Mouse (Mus musculus) embryo, embryonic 11.5 days (tissue): ENCODE data around the gene Zfp982.
"Not testable (repeated sequence)": the region's sequence is repeated elsewhere in the genome, so short reads cannot be mapped to it uniquely, and the experiment has no call there.

Experiments used
- DNase-seq: peaks from one replicate; pipeline ENCODE4 v3.0.0-alpha.2; 2012; ENCODE audit warnings: low read depth, low spot score

Gene Zfp982

DNA sequence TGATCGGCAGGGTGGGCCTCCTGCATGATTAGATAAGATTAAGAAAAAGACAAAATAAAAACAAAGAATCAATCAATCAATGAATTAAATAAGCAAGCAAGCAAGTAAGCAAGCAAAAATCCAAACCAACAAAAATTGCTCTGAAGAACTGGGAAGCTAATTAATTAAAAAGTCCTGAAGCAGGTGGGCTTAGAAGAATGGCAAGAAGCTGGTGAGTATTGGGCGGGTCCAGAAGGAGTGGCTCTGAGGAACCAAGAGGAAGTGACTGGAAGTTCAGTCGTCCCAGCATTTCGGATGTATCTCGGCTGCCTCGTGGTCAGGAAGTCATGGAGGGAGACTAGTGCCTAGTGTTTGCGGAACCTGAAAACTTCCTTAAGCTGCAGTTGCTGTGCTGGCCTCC is at the start of gene Zfp982:
Zfp982 (plus strand) TSS at position 301 of the 400 bp plus-strand sequence.
- DNase-seq: not testable (repeated sequence)

DNA sequence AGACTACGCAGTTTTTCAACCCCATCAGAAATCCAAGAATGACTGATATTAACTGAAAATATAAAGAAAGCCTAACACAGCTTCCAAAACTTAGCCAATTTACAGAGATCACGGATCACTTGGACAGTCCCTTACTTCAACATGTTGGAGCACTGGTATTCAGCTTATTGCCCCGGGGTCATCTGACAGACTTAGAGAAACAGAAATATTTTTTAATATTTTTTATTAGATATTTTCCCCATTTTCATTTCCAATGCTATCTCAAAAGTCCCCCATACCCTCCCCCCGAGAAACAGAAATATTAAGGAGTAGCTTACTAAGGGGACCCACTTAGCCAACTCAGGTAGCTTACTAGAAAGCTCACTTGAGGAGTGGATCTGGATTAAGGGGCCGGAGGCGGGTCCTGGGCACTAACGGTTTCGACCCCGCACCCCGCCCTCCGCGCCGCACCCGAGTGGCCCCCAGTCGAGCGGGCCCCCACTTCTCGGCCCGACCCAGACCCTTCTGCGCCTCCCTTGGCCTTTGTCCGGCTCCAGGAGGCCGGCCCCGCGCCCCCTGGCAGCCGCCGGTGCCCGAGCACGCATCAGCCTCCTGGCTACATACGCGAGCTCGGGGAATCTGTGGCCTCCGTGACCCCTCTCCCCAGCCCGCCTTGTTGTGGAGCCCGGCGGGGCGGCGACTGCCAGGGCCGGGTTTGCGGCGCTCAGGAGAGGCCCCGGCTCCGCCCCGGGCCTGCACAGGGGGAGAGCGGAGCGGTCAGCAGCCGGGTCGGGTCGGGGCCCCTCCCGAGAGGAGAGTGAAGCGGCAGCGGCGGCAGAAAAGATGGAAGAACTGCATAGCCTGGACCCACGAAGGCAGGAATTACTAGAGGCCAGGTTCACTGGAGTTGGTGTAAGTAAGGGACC is 49.3 kb upstream of the Zfp982 start:
- DNase-seq: not testable (repeated sequence)

DNA sequence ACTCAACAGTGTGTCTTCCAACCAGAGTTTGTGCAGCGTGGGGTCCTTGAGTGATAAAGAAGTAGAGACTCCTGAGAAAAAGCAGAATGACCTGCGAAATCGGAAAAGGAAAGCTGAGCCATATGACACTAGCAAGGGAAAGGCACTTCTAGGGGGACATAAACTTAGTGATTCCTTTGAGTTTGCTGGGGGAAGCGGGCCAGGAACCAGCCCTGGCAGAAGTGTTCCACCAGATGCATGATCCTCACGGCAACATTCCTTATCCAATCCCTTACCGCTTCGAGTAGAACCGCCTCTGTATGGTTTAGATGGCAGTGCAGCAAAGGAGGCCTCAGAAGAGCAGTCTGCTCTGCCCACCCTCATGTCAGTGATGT is 48.7 kb upstream of the Zfp982 start:
- DNase-seq: not testable (repeated sequence)

GRCm38 (mm10) chr4:147445371-147445770 is 46.8 kb upstream of the Zfp982 start:
- DNase-seq: not testable (repeated sequence)

- DNase-seq: no peak
Measured at GRCm38 (mm10) chr4:147448358-147448757, 43.9 kb upstream of the Zfp982 start.

- DNase-seq: no peak
Measured at GRCm38 (mm10) chr4:147449099-147449581, 43.1 kb upstream of the Zfp982 start.

- not testable (repeated sequence) for DNase-seq
Measured at GRCm38 (mm10) chr4:147449986-147450385, 42.2 kb upstream of the Zfp982 start.

GRCm38 (mm10) chr4:147467207-147467606 is 25.0 kb upstream of the Zfp982 start:
- not testable (repeated sequence) for DNase-seq

DNA sequence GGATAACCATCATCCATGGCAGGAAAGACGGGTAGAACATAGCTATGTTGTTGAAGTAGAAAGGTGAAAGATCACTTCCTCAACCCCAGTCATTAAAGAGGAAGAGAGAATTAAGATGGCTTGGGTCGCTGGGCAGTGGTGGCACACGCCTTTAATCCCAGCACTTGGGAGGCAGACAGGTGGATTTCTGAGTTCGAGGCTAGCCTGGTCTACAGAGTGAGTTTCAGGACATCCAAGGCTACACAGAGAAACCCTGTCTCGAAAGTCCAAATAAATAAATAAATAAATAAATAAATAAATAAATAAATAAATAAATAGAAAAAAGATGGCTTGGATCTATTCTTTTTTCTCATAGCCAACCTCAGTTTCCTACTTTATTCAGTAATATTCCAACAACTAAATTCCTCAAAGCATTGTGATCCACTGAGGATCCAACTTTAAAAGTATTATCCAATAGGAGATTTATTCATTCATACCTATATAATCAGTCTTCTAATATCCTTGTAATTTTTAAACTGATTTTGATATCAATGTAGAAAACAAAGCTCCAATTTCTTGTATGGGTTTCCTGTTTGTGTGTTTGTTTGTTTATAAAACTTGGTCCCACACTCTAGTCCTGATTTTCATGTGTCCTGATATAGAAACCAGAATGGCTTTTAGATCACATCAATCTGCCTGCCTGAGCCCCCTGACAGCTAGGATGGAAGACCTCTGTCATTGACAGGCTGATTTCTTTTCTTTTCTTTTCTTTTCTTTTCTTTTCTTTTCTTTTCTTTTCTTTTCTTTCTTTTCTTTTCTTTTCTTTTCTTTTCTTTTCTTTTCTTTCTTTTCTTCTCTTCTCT is 6.8 kb downstream of the Zfp982 start:
- DNase-seq: not testable (repeated sequence)

DNA sequence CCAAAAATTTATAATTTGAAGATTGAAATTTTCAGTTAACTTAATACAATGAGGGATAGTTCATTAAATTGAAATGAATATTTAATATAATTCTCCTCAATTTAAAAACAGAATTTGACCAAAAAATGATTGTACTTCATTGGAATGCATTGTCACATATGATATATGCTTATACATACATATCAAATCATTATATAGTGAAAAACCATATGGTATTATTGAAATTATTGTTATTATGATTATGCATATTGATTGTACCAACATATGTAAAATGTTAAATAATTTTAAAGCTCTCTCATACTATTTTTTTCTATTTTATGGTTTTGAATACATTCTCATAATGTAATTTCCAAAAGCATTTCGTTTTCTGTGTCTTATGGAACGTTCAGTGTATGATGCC is 17.0 kb downstream of the Zfp982 start:
- no peak for DNase-seq

- DNase-seq: no peak
Measured at GRCm38 (mm10) chr4:147518981-147519380, 26.8 kb downstream of the Zfp982 start.

- no peak for DNase-seq
Measured at GRCm38 (mm10) chr4:147520100-147520499, 27.9 kb downstream of the Zfp982 start.

GRCm38 (mm10) chr4:147525125-147525524 is 32.9 kb downstream of the Zfp982 start:
- no peak for DNase-seq

GRCm38 (mm10) chr4:147530366-147530765 is 38.1 kb downstream of the Zfp982 start:
- no peak for DNase-seq

DNA sequence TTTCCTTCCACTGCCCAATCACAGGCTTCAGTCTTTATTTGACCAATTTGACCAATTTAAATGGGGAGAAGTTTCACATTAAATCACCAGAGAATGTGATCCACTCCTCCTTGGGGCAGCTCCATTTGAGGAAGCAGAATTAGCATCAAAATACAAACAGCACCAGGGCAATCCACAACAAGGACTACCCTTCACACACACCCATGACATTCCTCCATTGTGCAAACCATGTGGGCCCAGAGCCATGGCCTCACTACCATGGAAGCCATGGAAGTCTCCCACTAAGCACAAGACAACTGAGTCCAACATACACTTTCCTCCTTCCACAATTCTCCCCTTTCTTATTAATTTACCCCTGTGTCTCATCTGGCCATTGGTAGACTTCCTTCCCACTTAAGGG is 43.7 kb downstream of the Zfp982 start:
- DNase-seq: not testable (repeated sequence)

GRCm38 (mm10) chr4:147537702-147538101 is 45.5 kb downstream of the Zfp982 start:
- DNase-seq: no peak

DNA sequence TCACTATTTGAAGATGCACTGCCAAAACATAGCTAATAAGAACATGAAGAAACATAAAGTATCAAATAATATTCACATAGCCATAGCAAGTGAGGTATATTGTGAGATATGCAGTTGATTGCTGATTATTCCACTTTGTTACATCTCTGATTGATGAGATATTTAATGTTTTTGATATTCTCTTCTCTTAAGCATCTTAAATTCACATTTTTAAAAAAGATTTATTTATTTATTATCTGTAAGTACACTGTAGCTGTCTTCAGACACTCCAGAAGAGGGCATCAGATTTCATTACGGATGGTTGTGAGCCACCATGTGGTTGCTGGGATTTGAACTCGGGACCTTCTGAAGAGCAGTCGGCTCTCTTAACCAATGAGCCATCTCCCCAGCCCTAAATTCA is 47.7 kb downstream of the Zfp982 start, which contains the start of gene Gm16503:
Gm16503 (plus strand) TSS at position 301 of the 400 bp plus-strand sequence.
- DNase-seq: not testable (repeated sequence)

GRCm38 (mm10) chr4:147541105-147541504 is 48.9 kb downstream of the Zfp982 start:
- no peak for DNase-seq

- not testable (repeated sequence) for DNase-seq
Measured at GRCm38 (mm10) chr4:147553071-147553470, 60.9 kb downstream of the Zfp982 start, which contains the start of gene Zfp985. TSS of gene Zfp985 (plus strand) at chr4:147553277.

GRCm38 (mm10) chr4:147554361-147554760 is 62.1 kb downstream of the Zfp982 start:
- not testable (repeated sequence) for DNase-seq

DNA sequence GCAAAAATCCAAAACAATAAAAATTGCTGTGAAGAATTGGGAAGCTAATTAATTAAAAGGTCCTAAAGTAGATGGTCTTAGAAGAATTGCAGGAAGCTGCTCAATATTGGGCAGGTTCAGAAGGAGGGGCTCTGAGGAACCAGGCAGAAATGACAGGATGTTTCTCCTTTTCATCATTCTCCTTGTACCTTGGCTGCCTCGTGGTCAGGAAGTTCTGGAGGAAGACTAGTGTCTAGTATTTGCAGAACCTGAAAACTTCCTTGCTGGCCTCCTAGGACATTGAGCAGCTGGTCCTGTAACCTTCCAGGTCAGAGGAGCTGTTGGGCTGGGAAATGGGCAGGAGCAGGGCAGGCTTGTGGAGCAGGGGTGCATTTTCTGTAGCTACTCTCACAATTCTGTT is 64.7 kb downstream of the Zfp982 start:
- DNase-seq: not testable (repeated sequence)

GRCm38 (mm10) chr4:147558011-147558410 is 65.8 kb downstream of the Zfp982 start:
- DNase-seq: not testable (repeated sequence)
